Mouse (Mus musculus) small intestine, adult 2 months (tissue): ENCODE measurements around the gene Nup107.

ENCODE experiments used
- CTCF ChIP-seq: fragments of 200-500 bp; IDR thresholded peaks from 2 replicates; pipeline ENCODE4 v1.5.1; 2012; ENCODE audit warnings: low read depth, mild to moderate bottlenecking, control low read depth, inconsistent platforms, low read length, moderate library complexity, mixed read lengths; ENCODE audit not compliant: insufficient replicate concordance, insufficient read length; ENCODE audit errors: extremely low read depth
- POLR2A ChIP-seq: fragments of 200-500 bp; IDR thresholded peaks from 2 replicates; pipeline ENCODE4 v1.6.1; 2012; ENCODE audit warnings: low read depth, mild to moderate bottlenecking, control low read depth, inconsistent platforms, low read length, moderate library complexity

DNA sequence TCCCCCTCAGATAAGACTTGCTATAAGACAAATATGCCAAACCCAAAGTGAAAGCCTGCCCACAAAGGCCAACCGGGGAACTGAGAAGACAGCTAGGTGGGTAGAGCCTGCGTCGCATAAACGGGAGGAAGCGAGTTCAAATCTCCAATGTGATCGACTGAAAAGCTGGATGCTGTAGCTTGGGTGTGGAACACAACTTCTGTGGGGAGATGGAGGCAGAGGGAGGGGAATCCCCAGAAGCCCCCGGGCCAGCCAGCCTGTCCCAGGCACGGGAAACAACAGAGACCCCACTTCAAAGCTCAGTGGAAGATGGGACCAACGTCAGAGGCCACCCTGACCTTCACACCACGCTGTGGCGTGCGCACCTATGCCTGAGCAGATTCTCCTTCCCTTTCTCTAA lies 29.5 kb downstream of the Nup107 start:
- no peak for TF ChIP-seq POLR2A
- no peak for TF ChIP-seq CTCF
